Mouse (Mus musculus) right cerebral cortex, postnatal 14 days (tissue): ENCODE results near the gene Camk2n1.
A peak's percentile ranks its signal among the peaks of the same experiment; 100 is the strongest.

Source experiments
- DNase-seq: peaks from one replicate; pipeline ENCODE4 v3.0.0; 2022

The Camk2n1 gene

DNA sequence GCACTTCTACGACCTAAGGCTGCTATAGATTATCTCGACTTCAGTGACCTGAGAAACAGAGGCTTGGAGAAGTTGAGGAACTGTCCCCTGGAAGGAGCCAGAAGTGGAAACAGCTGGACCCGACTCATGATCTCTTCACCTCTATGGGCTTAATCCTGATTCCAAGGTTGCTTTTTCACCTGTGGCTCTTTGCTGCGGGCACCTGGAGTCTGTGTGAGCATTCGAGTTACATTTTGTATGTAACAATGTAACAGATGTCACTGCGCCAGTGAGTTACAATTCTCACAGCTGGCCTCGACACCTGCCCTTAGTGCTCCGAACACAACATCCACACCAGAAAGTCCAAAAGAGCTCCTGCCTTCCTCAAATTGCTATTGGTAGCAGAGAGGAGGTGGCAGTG, 11.3 kb downstream of the Camk2n1 start:
- no peak for DNase-seq

DNA sequence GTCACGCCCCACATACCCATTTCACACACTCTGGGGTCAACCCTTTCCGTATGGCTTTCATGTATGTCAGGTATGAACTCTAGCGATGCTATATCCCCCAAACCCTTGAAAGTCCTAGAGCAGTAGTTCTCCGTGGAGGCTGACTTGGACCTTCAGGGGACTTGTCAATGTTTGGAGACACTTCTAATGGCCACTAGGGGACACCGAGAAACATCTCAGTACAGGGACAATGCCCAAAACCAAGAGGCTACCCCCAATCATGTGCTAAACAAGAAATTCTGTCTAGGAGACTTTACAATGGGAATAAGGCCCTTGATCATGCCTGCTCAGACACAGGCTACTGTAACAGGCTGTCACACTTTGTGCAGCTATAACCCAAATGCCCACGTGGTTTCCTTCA, 12.6 kb downstream of the Camk2n1 start:
- DNase-seq = no peak

DNA sequence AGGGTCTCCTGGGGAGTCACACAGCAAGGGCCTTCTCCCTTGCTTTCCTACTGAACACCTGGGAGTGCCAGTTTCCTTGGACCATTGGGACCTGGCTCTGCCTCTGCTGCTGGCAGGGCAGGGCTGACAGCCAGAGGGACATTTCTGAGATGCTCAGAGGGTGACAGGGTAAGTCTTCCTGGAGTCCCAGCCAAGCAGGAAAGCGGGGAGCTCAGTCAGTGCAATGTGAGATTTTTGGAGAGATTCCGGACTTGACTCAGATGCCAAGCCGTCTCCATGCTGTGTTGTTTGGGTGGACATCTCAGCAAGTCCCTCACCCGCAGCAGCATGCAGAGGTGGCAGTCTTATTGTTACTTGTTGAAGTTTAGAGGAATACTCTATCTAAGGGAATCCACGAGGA, 13.3 kb downstream of the Camk2n1 start:
- DNase-seq = no peak

DNA sequence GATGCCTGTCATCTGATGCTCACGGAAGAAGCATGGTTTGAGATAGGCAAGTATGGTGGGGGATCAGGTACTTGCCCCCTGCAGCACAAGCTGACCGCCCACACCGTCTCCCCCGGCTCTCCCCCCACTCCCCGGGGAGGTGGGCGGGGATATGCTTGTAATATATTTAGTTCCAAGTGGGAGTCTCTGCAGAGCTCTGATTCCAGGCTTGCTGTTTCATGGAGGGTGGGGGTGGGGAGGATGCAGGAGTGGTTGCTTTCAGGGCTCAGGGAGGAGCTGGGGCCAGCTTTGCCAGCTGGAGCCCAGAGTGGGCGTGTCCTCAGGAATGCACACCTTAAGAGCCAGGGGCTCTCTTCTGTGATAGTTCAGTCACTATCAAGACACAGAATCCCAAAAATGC, 15.0 kb downstream of the Camk2n1 start:
- DNase-seq = no peak

DNA sequence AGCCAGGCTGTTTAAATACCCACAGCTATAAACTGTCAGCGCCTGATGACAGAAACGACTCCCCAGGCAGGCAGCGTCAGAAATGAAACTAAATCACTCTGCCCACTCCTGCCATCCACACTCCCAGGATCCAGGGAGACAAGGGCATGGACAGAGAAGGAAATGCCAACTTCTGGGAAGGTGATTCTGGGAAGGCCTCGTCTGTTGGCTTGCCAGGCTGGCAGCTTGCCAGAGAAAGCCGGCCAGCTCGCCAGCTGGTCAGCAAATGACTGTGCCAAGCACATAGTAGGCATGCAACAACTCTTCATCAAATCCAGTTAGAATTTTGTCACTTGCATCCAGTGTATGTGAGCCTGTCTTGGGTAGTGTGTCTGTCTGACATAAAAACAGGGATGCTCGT, 17.1 kb downstream of the Camk2n1 start:
- no peak for DNase-seq

DNA sequence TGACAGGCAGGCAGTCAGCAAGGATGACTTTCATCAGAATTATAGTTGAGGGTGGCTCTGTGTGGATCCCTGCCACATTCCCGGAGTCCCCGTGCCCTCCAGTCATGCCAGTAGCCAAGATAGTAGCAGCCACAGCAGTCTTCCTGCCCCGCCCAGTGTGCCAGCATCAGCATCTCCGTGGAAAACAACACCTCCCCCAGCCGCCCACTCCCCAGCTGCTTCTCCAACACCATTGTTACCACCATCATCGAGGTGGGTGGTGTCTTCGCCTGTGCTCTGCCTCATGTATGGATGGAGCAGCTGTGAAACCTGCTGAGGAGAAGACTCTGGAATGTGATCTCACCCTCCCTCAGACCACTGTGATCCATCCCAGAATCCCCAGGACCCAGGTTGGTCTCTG, 25.5 kb downstream of the Camk2n1 start:
- no peak for DNase-seq

DNA sequence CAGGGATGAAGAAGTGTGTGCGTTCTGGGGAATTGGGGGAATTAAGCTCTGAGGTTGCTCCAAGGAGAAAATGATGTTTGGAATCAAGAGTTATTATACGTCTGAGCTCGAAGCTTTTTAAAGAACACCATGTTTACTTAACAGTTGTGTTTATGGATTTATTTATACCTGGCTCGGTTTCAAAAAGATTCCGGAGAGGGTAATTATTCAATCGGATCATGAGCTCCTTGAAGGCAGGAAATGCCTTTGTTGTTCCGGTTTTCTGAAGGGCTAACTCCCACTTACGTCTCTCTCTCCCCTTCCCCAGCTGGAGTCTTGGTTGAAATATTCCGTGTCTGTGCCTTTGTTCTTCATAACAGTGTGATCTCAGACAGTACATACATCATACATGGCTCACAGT, 26.8 kb downstream of the Camk2n1 start:
- DNase-seq = no peak

DNA sequence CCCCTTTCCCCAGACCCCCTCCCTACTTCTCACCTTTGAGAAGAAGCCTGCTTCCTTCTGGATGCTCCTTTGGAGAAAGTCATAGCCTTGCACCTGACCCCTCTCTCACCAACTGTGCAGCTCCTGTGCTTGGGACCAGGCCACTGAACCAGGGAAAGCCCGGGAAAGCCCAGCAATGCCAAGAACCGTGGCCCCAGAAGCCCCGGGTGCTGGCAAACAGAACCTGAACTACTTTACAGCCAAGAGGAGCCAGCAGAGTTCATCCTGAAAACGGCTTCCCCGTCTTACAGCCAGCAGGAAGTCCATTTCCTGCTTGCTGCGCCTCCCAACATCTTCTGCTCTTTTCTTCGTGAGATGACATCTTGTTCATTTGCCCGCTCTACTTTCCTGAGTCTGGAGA, 28.6 kb downstream of the Camk2n1 start:
- no peak for DNase-seq

DNA sequence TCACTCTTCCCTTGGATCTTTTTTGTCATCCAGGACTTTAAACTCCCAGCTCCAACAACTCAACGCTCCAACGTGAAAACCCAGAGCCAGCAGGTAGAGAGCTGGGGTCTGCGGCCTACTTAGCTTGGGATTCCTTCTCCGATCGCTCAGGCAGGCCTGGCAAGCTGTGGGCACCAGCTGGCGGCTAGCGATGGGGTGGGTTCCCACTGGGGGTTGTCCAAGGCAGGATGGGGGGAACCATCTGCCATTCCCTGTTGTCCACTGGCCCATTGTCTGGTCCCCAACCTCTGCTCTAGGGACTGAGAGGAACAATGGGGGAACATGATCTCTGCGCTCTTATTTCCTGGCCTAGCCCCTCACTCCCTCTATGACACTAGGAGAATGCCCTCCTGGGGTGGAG, 34.1 kb downstream of the Camk2n1 start:
- no peak for DNase-seq

DNA sequence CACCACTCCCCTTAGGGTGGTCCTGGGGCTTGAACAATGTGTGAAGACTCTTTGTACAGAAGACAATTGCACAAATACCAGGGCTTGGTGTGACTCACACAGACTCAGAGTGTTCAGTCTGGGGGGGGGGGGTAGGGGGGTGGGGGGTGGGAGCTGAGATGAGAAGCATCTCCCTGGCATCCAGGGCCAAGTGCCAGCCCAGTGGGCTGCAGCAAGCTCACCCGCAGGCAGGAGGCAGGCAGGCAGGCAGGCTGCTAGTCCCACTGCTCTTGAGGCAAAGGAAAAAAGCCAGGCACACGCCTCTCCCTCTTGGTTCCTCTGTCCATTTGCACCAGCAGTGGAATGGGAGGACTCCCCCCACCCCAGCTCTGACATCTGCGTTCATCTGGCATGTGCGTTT, 37.0 kb downstream of the Camk2n1 start:
- DNase-seq = no peak

DNA sequence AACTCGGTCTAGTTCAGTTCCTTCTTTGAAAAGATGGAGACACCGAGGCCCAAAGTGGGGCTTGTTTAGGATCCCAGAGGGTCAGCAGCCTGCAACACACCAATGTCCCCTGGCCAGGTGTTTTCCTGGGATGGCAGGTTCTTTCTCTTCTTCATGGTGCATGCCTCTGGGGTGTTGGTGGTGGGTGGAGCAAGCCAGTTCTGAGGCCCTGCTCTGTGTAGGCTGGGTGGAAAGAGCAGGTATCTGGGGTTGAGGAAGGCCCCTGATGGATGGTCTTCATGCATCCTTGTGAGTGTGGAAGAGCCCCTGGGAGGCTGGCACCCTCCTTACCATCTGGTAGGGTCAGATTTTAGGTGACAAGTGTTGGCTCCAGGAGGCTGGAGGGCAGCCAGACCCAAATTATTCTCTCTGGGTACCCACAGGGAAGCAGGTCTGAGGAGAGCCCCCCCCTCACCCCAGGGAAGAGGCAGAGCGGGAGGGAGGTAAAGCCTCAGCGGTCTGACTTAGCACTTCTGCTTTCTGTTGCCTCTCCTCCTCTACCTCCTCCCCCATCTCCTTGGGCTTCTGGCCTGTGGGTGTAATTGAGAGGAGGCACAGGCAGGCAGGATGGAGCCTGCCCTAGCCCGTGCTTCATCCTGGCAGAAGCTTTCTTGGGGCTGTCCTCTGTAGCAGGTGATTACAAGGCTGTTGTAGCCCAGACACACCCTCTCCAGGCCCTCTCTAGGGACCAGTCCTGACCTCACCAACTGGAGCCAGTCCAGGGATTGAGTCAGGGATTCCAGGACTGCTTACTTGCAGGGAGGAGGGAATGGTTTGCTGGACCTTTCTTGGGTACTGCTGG, 39.3 kb downstream of the Camk2n1 start:
- no peak for DNase-seq

DNA sequence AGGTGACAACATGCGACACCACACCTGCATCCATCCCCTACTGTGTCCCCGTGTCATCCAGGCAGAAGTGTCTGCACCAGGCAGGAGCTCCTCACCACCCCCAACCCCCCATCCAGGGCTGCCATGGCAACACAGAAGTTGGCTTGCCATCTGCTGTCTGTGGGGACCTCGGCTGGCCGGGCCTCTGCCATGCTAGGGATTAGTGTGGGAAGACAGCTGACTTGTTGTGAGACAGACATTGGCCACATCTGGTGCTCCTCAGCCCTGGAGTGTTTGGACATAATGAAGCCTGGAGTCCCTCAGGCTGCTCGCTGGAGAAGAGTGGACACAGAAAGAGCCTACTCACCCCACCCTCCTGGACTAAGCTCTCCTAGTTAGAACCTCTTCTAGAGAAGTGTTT, 40.8 kb downstream of the Camk2n1 start:
- peak; percentile 62 for DNase-seq

DNA sequence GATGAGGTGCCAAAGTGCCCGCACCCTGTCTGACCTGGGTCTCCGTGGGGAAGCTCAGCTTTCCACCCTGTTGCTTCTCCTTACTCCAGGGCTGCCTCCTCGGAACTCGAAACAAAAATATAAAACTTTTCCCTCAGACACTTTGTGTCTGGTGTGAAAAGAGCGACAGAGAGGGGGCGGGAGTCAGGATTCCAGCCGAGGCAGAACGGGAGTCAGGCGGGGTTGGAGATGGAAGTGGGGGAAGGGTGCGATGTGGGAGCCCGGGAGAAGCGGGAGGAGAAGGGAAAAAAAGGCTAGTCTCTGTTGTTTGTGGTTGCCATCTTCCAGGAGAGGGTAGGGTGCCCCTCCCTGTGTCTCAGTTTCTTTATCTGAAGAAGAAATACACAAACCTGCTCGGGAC, 41.7 kb downstream of the Camk2n1 start:
- DNase-seq = no peak

DNA sequence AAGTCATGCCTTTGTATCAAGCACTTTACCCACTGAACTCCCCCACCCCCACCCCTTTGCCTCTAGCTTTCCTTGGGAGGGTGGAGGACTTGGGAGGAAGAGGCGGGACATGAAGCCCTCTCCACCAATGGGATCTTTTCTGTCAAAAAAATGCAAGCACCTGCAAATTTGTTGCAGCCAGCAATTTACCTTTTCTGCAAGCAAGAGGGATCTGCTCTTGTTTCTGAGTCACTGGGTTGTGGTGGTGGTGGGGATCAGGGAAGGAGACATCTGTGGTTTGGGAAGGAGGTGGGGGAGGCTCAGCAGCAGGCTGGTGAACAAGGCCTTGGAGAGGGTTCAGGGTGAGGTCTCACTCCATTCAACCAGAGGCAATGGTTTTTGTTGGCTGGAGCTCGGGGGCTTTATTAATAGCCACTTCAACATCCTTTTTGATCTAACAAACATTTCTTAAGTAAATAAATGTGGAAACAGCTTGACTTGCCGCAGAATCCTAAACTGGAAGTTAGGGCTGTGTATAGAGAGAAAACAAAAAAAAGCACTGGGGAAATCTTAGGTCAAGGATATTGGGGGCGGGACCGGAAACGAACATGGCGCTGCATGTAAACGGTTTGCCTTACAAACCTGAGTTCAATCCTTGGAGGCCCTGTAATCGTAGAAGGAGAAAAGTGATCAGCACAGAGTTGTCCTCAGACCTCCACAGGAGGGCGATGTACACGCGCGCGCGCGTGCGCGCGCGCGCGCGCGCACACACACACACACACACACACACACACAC, 42.8 kb downstream of the Camk2n1 start:
- DNase-seq = no peak

DNA sequence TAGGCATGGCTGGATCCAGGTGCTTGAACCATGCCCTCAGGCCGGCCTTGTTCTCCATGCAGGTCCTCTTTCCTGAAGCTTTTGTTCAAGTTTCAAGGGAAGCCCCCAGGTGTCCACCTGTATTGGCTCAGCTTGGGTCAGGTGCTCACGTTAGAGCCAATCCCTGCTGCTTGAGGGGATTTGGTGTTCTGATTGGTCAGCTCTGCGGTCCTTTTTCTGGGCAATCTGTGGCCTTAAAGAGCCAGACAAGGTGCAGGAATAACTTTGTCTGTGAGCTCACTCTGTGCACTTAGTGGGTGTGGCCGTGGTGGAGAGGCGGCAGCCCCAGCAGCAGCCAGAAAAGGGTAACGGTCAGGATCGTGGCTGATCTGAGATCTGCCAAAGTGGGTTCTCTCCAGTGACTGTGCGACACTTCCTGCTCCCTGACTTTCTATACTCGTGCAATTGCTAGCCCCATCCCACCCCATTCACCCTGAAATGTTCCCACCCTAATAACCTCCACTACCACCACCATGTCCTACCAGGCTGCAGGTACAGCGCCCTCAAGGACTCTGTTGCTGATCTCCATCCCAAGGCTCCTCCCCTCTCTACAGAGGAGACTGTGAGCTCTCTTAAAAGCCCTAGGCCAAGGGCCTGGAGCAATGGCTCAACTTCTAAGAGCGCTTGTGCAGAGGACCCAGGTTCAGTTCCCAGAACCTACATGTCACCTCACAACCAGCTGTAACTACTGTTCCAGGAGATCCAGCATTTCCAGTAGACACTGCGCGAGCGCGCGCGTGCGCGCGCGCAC, 45.9 kb downstream of the Camk2n1 start:
- no peak for DNase-seq

DNA sequence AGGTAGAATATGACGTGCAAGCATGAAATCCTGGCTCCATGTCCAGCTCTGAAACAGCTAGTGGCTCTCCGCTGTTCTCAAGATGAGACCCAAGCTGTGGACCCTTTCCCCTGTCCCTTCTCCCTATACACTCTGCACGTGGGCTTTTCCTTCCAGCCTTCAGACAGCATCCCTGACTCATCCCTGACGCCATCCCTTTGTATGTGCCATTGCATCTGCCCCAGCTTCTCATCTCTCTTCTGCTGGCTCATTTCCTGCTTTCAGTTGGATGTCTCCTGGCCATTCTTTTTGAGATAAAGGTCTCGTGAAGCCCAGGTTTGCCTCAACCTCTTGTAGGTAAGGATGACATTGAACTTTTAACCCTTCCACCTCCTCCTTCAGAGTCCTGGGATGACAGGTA, 46.9 kb downstream of the Camk2n1 start:
- DNase-seq = no peak

DNA sequence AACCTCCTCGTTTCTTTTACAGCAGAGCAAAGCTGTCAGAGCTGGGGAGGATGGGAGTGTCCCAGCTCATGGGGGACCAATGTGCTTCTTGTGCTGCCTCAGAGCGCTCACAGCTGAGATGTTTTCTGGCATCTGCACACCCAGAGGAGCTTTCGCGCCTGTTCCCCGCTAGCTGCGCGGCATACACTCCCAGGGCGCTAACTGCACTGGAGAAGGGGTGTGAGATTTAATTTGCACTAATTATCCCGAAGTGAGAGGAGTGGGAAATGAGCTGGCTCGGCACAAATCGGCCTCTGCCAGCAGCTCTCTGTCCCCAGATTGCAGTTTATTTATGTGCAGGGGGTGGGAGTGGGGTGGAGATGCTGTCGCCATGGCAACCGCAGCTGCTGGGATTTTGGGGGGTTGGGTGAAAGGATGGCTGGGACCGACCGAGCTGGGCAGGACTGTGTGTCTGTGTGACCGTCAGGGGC, 50.6 kb downstream of the Camk2n1 start:
- DNase-seq = peak; percentile 85

DNA sequence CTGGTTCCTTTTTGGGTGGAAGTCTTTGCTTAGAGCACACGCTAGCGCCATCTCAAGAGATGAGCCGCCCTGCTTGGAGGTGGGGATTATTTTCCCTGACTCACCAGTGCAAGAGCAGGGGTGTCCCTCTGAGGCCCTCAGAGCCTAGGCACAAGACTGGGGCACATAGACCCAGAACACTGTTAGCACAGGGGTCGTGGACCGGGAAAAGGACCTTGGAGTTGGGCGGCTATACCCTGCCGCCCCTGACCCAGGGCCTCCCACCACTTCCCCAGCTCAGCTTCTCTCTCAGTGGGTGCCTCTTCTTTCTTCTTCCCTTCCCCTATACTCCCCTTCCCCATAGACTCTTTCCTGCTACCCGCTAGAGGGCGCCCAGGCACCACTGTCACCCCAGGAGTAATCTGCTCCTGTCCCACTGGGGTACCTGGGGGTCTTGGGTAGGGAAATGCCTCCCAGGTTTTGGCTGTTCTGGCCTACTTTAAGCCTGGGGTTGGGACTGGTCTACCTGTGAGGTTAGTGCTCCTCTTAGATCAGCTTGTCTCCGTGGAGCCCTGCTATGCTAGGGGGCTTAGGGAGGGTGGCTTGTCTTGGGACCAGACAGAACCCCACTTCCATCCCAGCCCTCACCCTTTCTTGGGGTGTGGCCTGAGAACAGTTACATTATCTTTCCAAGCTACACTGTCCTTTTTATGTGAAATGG, 51.2 kb downstream of the Camk2n1 start:
- DNase-seq = peak; percentile 77

DNA sequence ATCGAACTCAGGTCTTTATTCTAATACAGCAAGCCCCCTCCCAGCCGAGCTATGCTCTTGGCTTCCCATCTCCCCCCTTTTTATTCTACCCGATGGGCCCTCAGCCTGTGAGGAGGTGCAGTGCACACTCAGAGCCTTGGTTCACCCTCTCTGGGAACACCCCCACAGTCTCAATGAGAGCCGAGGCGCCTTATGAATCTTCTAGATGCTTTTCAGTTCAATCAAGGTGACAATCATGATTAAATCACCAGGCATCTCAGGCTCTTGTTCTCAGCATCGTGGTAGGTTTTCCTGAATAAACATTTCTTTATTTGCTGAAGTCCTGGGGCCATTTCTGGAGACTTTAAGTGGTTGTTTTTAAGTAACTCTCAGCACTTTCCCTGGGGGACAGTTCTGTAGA, 53.8 kb downstream of the Camk2n1 start:
- no peak for DNase-seq
